Mouse (Mus musculus): ENCODE measurements at regions not wholly inside any gene's neighbourhood (a gene's known extent, or its start where the extent isn't known, plus 50 kb on each side); places are given as distances from the start of the nearest gene placed in this dataset.

DNA sequence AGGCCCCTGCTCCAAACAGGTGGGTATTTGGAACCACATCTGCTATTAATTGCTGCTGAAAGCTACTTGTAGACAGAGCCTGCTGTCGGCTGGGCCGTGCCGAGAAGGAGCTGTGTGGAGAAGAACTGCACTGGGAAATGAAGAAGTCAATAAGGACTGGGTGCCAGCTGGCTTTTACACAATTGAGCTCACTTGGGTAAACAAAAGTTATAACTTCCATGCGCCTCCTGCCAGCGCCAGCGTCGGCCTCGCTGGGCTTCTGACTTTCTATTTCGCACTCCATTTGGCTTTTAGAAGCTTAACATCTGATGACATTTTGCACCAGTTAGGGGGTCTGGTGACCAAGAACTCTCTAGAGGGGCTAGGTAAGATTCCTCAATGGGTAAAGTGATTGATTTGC is 114.2 kb downstream of the Fam114a2 start:
- H3K4me2 ChIP-seq (ENCODE audit: low read length), result no peak overlapping the region
- H3K9me3 ChIP-seq (ENCODE audit: control insufficient read depth, low read length), result no peaks in the 10 kb centered on the region
- no peak for DNase-seq (ENCODE audit: low spot score)
- no peak overlapping the region for H3K9ac ChIP-seq (ENCODE audit: low read length)
- no peak for ATAC-seq (replicated peaks; ENCODE audit: low FRiP score, low TSS enrichment, low read depth)
- H3K36me3 ChIP-seq (ENCODE audit: control insufficient read depth, insufficient read depth, low read length), result no peaks in the 10 kb centered on the region
- H3K27me3 ChIP-seq (replicated peaks; ENCODE audit: control insufficient read depth, insufficient read depth, low read length), result no peaks in the 10 kb centered on the region
- no peak overlapping the region for H3K27ac ChIP-seq (ENCODE audit: low read depth)
- no peak overlapping the region for H3K4me3 ChIP-seq (ENCODE audit: low read depth, low read length)
- H3K4me1 ChIP-seq (replicated peaks; ENCODE audit: control insufficient read depth, insufficient read depth, low read length), result no peaks in the 10 kb centered on the region
- WGBS, result 76% methylated on average over 9 of the region's 9 CpGs

DNA sequence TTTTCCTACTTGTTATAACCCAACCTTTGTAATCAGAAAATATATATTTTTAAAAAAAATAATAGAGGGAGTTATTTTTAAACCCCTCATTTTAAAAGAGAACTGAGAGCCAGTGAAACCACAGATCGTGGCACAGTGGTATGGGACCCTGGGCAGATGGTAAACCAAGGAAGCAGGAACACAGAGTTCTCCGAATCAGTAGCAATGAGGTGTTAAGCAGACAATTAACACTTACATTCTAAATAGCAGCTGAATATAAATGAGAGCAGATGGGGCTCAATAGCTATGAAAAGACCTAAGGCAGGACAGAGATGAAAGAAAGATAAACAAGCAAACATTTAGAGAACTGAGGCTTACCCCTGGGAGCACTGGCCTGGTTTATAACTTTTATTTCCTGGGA is 116.8 kb downstream of the Fam114a2 start:
- ATAC-seq (replicated peaks; ENCODE audit: low FRiP score, low TSS enrichment, low read depth) (no peak), DNase-seq (ENCODE audit: low spot score) (no peak)
- H3K27me3 ChIP-seq (replicated peaks; ENCODE audit: control insufficient read depth, insufficient read depth, low read length), result no peaks in the 10 kb centered on the region
- H3K4me1 ChIP-seq (replicated peaks; ENCODE audit: control insufficient read depth, insufficient read depth, low read length), result no peaks in the 10 kb centered on the region
- no peak overlapping the region for H3K4me2 ChIP-seq (ENCODE audit: low read length)
- H3K9me3 ChIP-seq (ENCODE audit: control insufficient read depth, low read length), result no peaks in the 10 kb centered on the region
- H3K9ac ChIP-seq (ENCODE audit: low read length), result no peak overlapping the region
- H3K36me3 ChIP-seq (ENCODE audit: control insufficient read depth, insufficient read depth, low read length), result no peaks in the 10 kb centered on the region
- no peak overlapping the region for H3K4me3 ChIP-seq (ENCODE audit: low read depth, low read length)
- WGBS, result 30% methylated on average over 2 of the region's 2 CpGs
- no peak overlapping the region for H3K27ac ChIP-seq (ENCODE audit: low read depth)

DNA sequence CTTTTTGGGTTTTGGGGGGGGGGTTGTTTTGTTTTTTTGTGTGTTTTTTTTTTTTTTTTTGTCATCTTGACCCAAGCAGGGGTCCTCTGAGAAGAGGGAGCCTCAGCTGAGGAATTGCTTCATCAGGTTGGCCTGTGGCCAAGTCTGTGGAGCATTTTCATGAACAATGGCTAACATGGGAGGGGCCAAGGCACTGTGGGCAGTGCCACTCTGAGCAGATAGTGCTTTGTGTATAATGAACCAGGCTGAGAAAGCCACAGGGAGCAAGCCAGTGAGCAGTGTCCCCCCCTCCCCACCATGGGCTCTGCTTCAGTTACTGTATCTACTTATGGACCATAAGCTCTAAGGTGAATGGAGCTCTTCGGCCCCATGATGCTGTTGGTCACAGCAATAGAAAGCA is 119.1 kb downstream of the Fam114a2 start:
- 90% methylated on average over 1 of the region's 1 CpGs for WGBS
- H3K9ac ChIP-seq (ENCODE audit: low read length), result no peak overlapping the region
- H3K27me3 ChIP-seq (replicated peaks; ENCODE audit: control insufficient read depth, insufficient read depth, low read length), result no peaks in the 10 kb centered on the region
- no peak overlapping the region for H3K4me3 ChIP-seq (ENCODE audit: low read depth, low read length)
- no peaks in the 10 kb centered on the region for H3K9me3 ChIP-seq (ENCODE audit: control insufficient read depth, low read length)
- DNase-seq (ENCODE audit: low spot score), result no peak
- H3K27ac ChIP-seq (ENCODE audit: low read depth), result no peak overlapping the region
- H3K4me2 ChIP-seq (ENCODE audit: low read length), result no peak overlapping the region
- no peak for ATAC-seq (replicated peaks; ENCODE audit: low FRiP score, low TSS enrichment, low read depth)
- no peaks in the 10 kb centered on the region for H3K36me3 ChIP-seq (ENCODE audit: control insufficient read depth, insufficient read depth, low read length)
- H3K4me1 ChIP-seq (replicated peaks; ENCODE audit: control insufficient read depth, insufficient read depth, low read length), result no peaks in the 10 kb centered on the region

DNA sequence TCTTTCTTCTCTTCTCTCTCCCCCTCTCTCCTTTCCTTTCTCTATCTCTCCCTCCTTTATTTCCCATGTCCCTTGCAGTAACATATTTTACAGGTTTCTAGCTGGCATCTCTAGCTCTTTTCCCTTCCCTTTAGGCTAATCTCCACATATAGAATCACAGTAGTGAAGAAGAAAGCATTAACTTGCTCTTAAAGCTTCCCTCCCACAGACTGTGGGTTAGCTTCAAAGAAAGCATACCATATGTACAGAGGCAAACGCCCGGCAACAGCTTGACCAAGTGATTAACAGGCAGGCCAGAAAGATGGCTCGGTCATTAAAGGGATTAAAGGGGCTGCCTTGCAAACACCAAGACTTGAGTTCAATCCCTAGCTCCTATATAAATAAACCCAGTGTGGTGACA is 122.0 kb downstream of the Fam114a2 start:
- Histone ChIP-seq H3K4me3 (ENCODE audit: low read depth, low read length) (no peak overlapping the region), H3K4me2 (ENCODE audit: low read length) (no peak overlapping the region), H3K27me3 (replicated peaks; ENCODE audit: control insufficient read depth, insufficient read depth, low read length) (no peaks in the 10 kb centered on the region), H3K4me1 (replicated peaks; ENCODE audit: control insufficient read depth, insufficient read depth, low read length) (no peaks in the 10 kb centered on the region), H3K9ac (ENCODE audit: low read length) (no peak overlapping the region), H3K9me3 (ENCODE audit: control insufficient read depth, low read length) (no peaks in the 10 kb centered on the region), H3K36me3 (ENCODE audit: control insufficient read depth, insufficient read depth, low read length) (no peaks in the 10 kb centered on the region), H3K27ac (ENCODE audit: low read depth) (no peak overlapping the region)
- ATAC-seq (replicated peaks; ENCODE audit: low FRiP score, low TSS enrichment, low read depth), result no peak
- DNase-seq (ENCODE audit: low spot score), result no peak
- WGBS, result 21% methylated on average over 3 of the region's 3 CpGs

DNA sequence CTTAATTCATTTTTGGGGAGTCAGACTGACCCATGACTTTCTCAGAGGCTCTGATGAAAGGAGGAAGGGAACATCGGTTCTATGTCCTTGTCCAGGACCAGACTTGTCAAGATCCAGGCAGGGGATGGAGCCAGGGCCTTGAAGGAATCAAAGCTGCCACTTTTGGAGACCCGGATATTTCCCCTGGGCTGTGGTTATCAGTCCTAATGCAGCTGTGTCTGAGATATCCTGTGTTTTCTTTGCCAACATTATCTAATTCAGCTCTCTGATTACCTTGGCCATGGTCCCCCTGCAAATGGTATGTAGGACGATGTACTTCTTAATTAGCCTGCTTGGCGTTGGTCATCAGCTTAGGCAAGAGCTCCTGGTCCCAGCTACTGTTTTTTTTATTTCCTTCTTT is 127.6 kb downstream of the Fam114a2 start:
- Histone ChIP-seq H3K4me2 (ENCODE audit: low read length) (no peak overlapping the region), H3K9me3 (ENCODE audit: control insufficient read depth, low read length) (no peaks in the 10 kb centered on the region), H3K4me1 (replicated peaks; ENCODE audit: control insufficient read depth, insufficient read depth, low read length) (no peaks in the 10 kb centered on the region), H3K9ac (ENCODE audit: low read length) (no peak overlapping the region), H3K4me3 (ENCODE audit: low read depth, low read length) (no peak overlapping the region), H3K36me3 (ENCODE audit: control insufficient read depth, insufficient read depth, low read length) (no peaks in the 10 kb centered on the region), H3K27ac (ENCODE audit: low read depth) (no peak overlapping the region), H3K27me3 (replicated peaks; ENCODE audit: control insufficient read depth, insufficient read depth, low read length) (no peaks in the 10 kb centered on the region)
- ATAC-seq (replicated peaks; ENCODE audit: low FRiP score, low TSS enrichment, low read depth), result no peak
- 71% methylated on average over 4 of the region's 4 CpGs for WGBS
- DNase-seq (ENCODE audit: low spot score), result no peak
